Mouse (Mus musculus) kidney, postnatal 0 days (tissue): ENCODE measurements around the gene Zfhx3. TPM values are rescaled to one million over a fixed set of nuclear protein-coding genes. Genes with fewer than 3 reads are reported as not detected.

Source experiments
- ATAC-seq: fragments of 200-750 bp; cut with Nextera tagmentation; replicated peaks from 2 replicates; pipeline ENCODE4 v1.8.0; 2017; ENCODE audit warnings: low read depth, moderate number of reproducible peaks, moderate TSS enrichment, moderate library complexity; ENCODE audit not compliant: low FRiP score
- DNase-seq: peaks from one replicate; pipeline ENCODE4 v3.0.0-alpha.2; 2016; ENCODE audit warnings: low spot score
- H3K27ac ChIP-seq: fragments of 300-500 bp; sonication (generic); 2 replicates; pipeline ENCODE4 v1.5.1; 2014; ENCODE audit warnings: mild to moderate bottlenecking
- H3K27me3 ChIP-seq: fragments of 300-500 bp; sonication (generic); 2 replicates; pipeline ENCODE4 v1.6.1; 2014; ENCODE audit warnings: low read length, mixed read lengths; ENCODE audit not compliant: insufficient read depth
- H3K36me3 ChIP-seq: fragments of 300-500 bp; sonication (generic); 2 replicates; pipeline ENCODE4 v1.6.1; 2014; ENCODE audit warnings: low read length, mixed read lengths; ENCODE audit not compliant: insufficient read depth
- H3K4me1 ChIP-seq: fragments of 300-500 bp; sonication (generic); replicated peaks from 2 replicates; pipeline ENCODE4 v1.6.1; 2014; ENCODE audit warnings: antibody characterized with exemption, low read length, mixed read lengths; ENCODE audit not compliant: insufficient read depth
- H3K4me2 ChIP-seq: fragments of 300-500 bp; sonication (generic); 2 replicates; pipeline ENCODE4 v1.6.1; 2014; ENCODE audit warnings: mild to moderate bottlenecking, low read length, moderate library complexity, mixed read lengths
- H3K4me3 ChIP-seq: fragments of 300-500 bp; sonication (generic); replicated peaks from 2 replicates; pipeline ENCODE4 v1.5.1; 2014; ENCODE audit warnings: low read depth, low read length
- H3K9ac ChIP-seq: fragments of 300-500 bp; sonication (generic); 2 replicates; pipeline ENCODE4 v1.6.1; 2014; ENCODE audit warnings: low read depth, low read length
- H3K9me3 ChIP-seq: fragments of 300-500 bp; sonication (generic); replicated peaks from 2 replicates; pipeline ENCODE4 v1.6.1; 2016; ENCODE audit warnings: low read length, inconsistent platforms, mixed read lengths
- CTCF ChIP-seq: IDR thresholded peaks from 2 replicates; pipeline ENCODE4 v1.5.1; 2016; ENCODE audit warnings: antibody characterized with exemption, low read depth, mild to moderate bottlenecking, moderate library complexity
- WGBS: fragments of 180-500 bp; shearing (Covaris S2); extraction: QIAGEN DNeasy Blood & Tissue Kit; methylation state at CpG from one replicate; pipeline ENCODE4 v1.1.7; 2014; 5-methylcytosine and 5-hydroxymethylcytosine counted together
- polyA plus RNA-seq: library from polyadenylated mRNA; unstranded; fragments of >200 nt; fragmentation: Nextera tagmentation; extraction: Ambion mirVana; gene quantifications from 2 replicates; pipeline ENCODE4 v1.2.1, GENCODE M21; 2015

Gene Zfhx3
- polyA plus RNA-seq, 1 experiment from 2014 or later, result 5.0 TPM

GRCm38 (mm10) chr8:108536911-108537351, 594.5 kb downstream of the Zfhx3 start:
- ATAC-seq (no peak), DNase-seq (no peak)
- no peak overlapping the region for H3K9ac ChIP-seq
- 75% methylated on average over 15 of the region's 15 CpGs for WGBS
- no peak overlapping the region for H3K4me3 ChIP-seq
- H3K27me3 ChIP-seq, result no peaks in the 10 kb centered on the region
- TF ChIP-seq CTCF, result no peak
- no peaks in the 10 kb centered on the region for H3K9me3 ChIP-seq
- H3K36me3 ChIP-seq, result no peaks in the 10 kb centered on the region
- no peak overlapping the region for H3K4me2 ChIP-seq
- H3K27ac ChIP-seq, result no peak overlapping the region
- no peaks in the 10 kb centered on the region for H3K4me1 ChIP-seq

- H3K4me2 ChIP-seq, result no peak overlapping the region
- ATAC-seq, result no peak
Measured at GRCm38 (mm10) chr8:108537686-108538551, 595.5 kb downstream of the Zfhx3 start.

GRCm38 (mm10) chr8:108538929-108539555, 596.6 kb downstream of the Zfhx3 start:
- WGBS, result 37% methylated on average over 8 of the region's 8 CpGs
- ATAC-seq, result no peak
- H3K27ac ChIP-seq, result no peak overlapping the region
- TF ChIP-seq CTCF, result no peak
- no peaks in the 10 kb centered on the region for H3K9me3 ChIP-seq
- DNase-seq, result peak; percentile 53
- no peaks in the 10 kb centered on the region for H3K27me3 ChIP-seq
- H3K9ac ChIP-seq, result no peak overlapping the region
- no peak overlapping the region for H3K4me2 ChIP-seq
- no peak overlapping the region for H3K4me3 ChIP-seq
- no peaks in the 10 kb centered on the region for H3K4me1 ChIP-seq
- H3K36me3 ChIP-seq, result no peaks in the 10 kb centered on the region

More at GRCm38 (mm10) chr8:108537686-108538551, 595.5 kb downstream of the Zfhx3 start:
- DNase-seq, result no peak
- WGBS, result 82% methylated on average over 25 of the region's 25 CpGs
- Histone ChIP-seq H3K27ac (no peak overlapping the region), H3K36me3 (no peaks in the 10 kb centered on the region), H3K4me1 (no peaks in the 10 kb centered on the region), H3K27me3 (no peaks in the 10 kb centered on the region), H3K4me3 (no peak overlapping the region), H3K9ac (no peak overlapping the region), H3K9me3 (no peaks in the 10 kb centered on the region)
- no peak for TF ChIP-seq CTCF

GRCm38 (mm10) chr8:108552518-108552917, 610.1 kb downstream of the Zfhx3 start:
- no peak for ATAC-seq
- no peak for TF ChIP-seq CTCF
- peak; percentile 7 for DNase-seq
- WGBS, result 57% methylated on average over 8 of the region's 8 CpGs
- no peak overlapping the region for H3K4me2 ChIP-seq
- no peaks in the 10 kb centered on the region for H3K27me3 ChIP-seq
- H3K9ac ChIP-seq, result no peak overlapping the region
- no peaks in the 10 kb centered on the region for H3K4me1 ChIP-seq
- H3K9me3 ChIP-seq, result no peaks in the 10 kb centered on the region
- no peaks in the 10 kb centered on the region for H3K36me3 ChIP-seq
- no peak overlapping the region for H3K27ac ChIP-seq
- no peak overlapping the region for H3K4me3 ChIP-seq

- DNase-seq, result peak; percentile 18
- no peaks in the 10 kb centered on the region for H3K36me3 ChIP-seq
- TF ChIP-seq CTCF, result no peak
- H3K27ac ChIP-seq, result no peak overlapping the region
- H3K4me3 ChIP-seq, result no peak overlapping the region
- no peaks in the 10 kb centered on the region for H3K4me1 ChIP-seq
- no peak overlapping the region for H3K4me2 ChIP-seq
- H3K9ac ChIP-seq, result no peak overlapping the region
- no peak for ATAC-seq
- no peaks in the 10 kb centered on the region for H3K9me3 ChIP-seq
- 55% methylated on average over 11 of the region's 11 CpGs for WGBS
- no peaks in the 10 kb centered on the region for H3K27me3 ChIP-seq
Measured at GRCm38 (mm10) chr8:108553808-108554577, 611.5 kb downstream of the Zfhx3 start.
